Mouse (Mus musculus) gastrocnemius, adult 2 months (tissue): ENCODE results near the gene Gm36079. TPM values are rescaled to one million over a fixed set of nuclear protein-coding genes. Genes with fewer than 3 reads are reported as not detected.
"Not testable (repeated sequence)": the region's sequence is repeated elsewhere in the genome, so short reads cannot be mapped to it uniquely, and the experiment has no call there.

Experiments
- DNase-seq: peaks from one replicate; pipeline ENCODE4 v3.0.0; 2022
- H3K27ac ChIP-seq: fragments of 200-600 bp; 2 replicates; pipeline ENCODE4 v1.8.1; 2022; ENCODE audit warnings: mild to moderate bottlenecking
- H3K4me3 ChIP-seq: fragments of 200-600 bp; 2 replicates; pipeline ENCODE4 v1.8.1; 2022; ENCODE audit warnings: mild to moderate bottlenecking, moderate library complexity
- CTCF ChIP-seq: fragments of 200-600 bp; IDR thresholded peaks from 2 replicates; pipeline ENCODE4 v1.8.1; 2022; ENCODE audit warnings: antibody characterized with exemption, mild to moderate bottlenecking, moderate library complexity
- intact Hi-C: fragments of 180-260 bp; cut with DNase I; formaldehyde crosslinking; loops from one replicate; pipeline ENCODE4 v1.15.1; 2025
- total RNA-seq, 2 experiments: library from RNA; stranded (reverse); gene quantifications; 2 replicates each; pipeline ENCODE4 v1.2.3; 2021

Gene Gm36079
- total RNA-seq, 2 experiments from 2014 or later = not detected

DNA sequence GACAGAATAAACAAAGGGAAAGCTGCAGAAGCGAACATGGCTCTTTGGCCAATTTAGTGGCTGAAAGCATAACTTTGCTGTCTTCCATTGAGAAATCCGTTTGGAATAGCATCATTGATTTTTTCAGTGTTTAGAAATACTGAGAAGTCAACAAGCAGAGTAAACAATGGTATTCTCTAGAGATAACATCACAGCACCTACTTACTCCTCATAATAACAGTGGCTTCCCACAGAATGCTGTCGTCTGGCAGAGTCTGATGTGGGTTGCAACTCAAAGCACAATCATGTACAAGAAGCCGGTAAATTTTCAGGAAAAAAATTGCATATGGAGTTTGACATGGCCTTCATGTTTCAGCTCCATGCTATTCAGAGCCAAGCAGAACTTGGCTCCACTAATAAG lies 1.2 kb downstream of the Gm36079 start:
- DNase-seq, H3K27ac ChIP-seq, intact Hi-C loops, H3K4me3 ChIP-seq: not testable (repeated sequence)

DNA sequence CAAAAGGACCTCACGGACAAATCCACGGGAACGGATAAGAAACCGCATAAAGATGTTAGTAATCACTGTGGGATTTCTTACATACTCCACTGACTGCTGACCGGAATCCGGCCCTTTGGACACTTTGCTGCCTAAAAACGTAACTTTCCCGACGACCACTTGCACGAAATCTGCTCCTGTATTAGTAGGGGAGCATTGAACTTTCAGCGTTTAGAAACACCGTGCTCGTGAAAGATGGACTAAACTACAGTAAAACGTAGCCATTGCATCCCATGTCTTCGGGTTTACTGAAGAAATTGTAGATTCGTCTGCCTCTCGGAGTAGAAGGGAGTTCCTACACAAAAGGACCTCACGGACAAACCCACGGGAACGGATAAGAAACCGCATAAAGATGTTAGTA lies 1.8 kb downstream of the Gm36079 start:
- DNase-seq, intact Hi-C loops, H3K4me3 ChIP-seq, H3K27ac ChIP-seq: not testable (repeated sequence)

DNA sequence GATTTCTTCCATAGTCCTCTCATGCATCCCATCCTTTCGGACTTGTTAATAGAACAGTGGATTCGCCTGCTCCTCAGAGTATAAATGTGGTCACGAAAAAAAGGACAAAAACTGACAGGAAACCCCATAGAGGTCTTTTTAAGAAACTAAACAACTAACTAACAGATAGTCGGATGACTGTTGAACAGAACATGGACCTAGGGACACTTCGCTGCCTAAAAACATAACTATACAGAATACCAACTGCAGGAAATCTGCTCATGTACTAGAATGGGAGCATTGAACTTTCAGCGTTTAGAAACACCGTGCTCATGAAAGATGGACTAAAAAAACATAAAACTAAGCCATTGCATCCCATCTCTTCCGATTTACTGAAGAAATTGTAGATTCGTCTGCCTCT lies 2.2 kb downstream of the Gm36079 start:
- H3K27ac ChIP-seq, intact Hi-C loops, H3K4me3 ChIP-seq: not testable (repeated sequence)

DNA sequence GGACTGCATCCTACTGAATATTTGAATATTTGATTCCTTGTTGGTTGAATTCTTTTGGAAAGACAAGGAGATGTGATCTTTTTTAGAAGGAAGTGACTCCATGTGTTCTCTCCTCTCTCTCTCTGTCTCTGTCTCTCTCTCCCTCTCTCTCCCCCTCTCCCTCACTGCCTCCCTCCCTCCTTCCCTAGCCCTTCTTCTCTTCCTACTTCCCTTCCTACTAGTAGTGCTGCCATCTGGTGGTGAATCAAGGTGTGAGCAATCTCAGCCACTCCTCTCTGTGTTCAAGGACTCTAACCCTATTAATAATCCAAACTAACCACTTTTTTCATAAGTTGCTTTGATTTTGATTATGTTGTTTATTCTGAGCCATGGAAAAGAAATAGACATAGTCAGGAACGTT lies 5.3 kb downstream of the Gm36079 start:
- H3K4me3 ChIP-seq, intact Hi-C loops, H3K27ac ChIP-seq, DNase-seq: not testable (repeated sequence)
- TF ChIP-seq CTCF = peak; percentile 21

More for the DNA sequence above, 2.2 kb downstream of the Gm36079 start:
- DNase-seq = not testable (repeated sequence)

DNA sequence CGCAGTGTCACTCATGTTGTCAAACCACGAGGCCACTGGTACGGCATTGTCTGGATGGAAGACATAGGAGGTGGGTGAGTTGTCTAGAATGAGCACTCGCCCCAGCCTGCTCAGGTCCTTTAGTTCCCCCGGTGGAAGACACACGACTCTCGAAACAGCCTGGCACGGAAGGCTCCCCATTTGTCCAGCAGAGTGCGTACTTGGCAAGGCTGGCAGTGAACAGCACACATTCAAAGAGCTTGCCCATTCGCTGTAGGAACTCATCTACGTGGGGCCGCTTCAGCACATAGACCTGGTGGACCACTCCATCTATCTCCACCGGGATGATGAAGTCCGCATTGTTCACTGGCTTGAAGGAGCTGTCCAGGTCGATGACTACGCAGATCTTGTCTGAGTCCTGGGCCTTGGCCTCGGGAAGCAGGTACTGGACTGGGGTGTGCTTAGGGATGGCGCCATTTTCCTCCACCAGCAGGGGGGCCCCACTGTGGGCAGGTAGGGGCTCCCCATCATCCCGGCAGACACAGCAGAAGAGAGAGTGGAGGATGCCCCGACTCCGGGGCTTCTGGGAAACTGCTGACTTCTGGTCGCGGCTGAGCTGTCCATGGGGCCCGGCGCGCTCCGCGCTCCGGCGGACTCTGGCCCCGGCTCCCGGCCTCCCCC lies 11.3 kb downstream of the Gm36079 start:
- DNase-seq, intact Hi-C loops, H3K27ac ChIP-seq, H3K4me3 ChIP-seq: not testable (repeated sequence)

DNA sequence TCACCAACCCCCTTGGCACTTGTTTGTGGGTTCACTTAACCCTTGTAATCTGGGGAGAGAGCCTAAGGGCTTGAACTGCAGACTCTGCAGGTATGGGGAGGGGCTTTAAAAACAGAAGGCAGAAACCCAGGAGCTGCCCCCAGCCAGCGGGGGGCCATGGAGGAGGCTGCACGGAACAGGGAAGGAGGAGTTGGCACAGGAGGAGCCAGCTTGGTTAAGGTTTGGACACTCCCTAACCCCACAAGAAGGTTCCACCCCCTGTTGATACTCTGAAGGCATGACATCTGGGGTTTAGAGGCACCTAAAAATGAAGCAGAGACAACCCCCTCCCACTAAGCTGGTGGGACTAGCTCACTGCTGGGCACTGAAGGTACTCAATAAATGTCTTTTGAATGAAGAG lies 12.8 kb downstream of the Gm36079 start:
- H3K27ac ChIP-seq, H3K4me3 ChIP-seq, intact Hi-C loops, DNase-seq: not testable (repeated sequence)

DNA sequence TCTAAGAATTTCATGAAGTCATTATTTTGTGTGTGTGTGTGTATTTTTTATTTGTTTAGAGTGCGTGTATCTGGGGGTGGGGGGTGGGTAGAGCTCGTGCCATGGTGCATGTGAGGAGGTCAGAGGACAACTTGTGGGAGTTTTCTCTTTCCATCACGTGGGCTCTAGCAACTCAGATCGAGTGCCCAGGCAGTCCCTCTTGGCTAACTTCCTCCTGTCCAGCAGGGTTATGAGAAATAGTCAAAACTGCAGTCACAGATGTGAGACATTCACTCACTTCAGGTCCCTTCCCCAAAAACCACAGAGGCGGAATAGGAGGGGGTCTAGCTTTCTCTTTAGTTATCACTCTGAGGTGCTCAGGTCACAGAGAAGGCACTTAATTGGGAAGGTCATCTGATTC lies 13.3 kb downstream of the Gm36079 start:
- H3K27ac ChIP-seq, intact Hi-C loops, DNase-seq, H3K4me3 ChIP-seq: not testable (repeated sequence)

DNA sequence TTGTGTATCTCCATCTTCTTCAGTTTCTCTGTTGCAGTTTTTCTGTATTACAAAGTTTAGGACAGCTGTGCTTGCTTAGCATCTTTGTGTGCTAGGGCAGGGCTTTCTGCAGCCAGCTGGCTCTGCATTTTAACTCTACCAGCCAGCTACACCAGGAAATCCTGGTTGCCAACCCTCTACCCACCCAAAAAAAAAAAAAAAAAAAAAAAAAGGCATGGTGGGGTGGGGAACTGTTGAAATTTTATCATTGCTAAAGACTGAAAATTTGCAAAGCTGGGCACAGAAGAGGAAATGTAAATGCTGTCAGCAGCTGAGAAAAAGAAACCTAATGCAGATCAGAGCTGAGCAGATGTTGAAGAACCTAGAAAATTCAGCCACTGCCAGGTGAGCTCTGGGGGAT lies 16.7 kb downstream of the Gm36079 start:
- DNase-seq, intact Hi-C loops, H3K27ac ChIP-seq, H3K4me3 ChIP-seq: not testable (repeated sequence)

DNA sequence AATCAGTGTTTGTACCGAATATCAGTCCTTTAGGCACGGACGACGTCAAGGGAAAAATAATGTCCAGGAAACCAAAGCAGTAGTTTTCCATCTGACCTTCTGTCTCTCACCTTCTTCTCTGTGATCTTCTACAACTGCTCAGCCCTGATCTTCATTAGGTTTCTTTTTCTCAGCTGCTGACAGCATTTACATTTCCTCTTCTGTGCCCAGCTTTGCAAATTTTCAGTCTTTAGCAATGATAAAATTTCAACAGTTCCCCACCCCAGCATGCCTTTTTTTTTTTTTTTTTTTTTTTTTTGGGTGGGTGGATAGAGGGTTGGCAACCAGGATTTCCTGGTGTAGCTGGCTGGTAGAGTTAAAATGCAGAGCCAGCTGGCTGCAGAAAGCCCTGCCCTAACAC lies 27.6 kb downstream of the Gm36079 start:
- H3K27ac ChIP-seq, H3K4me3 ChIP-seq, intact Hi-C loops, DNase-seq: not testable (repeated sequence)

DNA sequence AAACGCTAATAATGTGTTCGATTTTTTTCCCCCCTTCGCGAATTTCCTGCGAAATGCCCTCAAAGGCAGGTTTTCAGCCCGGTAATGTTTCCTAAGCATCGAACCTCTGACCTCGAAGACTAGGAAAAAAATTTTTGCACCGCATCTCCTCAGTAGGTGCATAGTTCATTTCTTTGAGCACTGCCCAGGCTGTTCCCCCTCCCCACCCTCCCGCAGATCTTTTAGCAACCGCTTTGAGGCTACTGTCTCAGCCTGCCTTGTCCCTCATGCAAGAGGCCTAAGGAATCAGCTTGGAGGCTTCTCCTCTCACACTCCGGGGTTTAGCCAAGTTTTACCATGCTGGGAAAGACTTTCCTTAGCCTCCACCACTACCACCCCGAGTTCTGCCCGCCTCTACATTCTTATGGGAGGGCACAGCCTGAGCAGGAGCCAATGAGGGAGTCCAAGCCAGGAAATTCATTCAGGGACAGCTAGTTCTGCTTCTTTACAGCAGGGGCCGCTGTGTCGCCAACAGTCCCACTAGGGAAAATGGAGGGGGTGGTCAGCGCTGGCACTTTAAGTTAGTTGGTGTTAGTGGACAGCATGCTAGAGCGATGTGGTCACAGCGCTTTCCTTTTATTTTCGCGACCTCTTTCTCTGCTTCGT lies 28.2 kb downstream of the Gm36079 start:
- DNase-seq, H3K4me3 ChIP-seq, H3K27ac ChIP-seq, intact Hi-C loops: not testable (repeated sequence)

DNA sequence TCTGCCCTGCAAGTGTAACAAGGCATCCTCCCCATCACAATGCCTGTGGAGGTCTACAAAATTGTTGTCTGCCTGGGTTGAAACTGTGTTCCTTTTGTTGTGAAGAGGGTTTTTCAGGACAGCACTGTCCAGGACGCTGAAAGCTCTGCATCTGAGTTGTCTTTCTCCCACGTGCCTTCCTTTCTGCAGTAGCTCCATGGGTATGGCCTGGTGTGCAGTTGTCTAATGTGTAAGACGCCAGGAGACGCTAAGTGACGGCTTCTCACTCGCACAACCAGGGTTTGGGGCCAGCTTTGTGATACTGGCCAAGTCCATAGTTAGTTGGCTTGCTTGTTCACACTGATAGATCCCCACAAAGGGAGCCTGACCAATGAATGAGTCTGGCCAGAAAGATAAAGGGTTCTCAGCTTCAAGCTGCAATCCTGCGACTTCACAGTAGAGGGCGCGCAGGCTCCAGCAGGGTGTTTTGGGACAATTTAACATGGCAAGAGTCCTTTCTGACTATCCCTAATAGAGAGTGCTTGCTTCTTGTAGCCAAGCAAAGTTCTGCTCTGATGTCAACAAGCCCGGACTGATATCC lies 34.8 kb downstream of the Gm36079 start:
- intact Hi-C loops, H3K27ac ChIP-seq: not testable (repeated sequence)

DNA sequence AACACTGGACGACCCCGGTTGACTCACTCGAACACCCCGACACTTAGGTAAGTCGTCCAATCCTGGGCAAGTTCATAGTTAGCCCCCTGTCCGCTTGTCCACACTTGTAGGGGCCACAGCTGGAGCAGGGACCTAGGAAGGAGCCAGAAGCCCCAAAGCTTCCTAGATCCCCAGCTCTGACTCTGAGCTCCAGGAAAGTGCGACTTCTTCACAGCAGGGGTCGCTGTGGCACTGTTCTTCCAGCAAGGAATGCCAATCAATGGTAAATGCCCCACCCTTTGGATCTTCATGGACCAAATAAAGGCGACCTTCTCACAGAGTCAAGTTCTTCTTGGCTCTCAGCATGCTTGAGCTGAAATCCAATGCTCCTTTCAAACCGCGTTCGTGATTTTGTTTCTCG lies 35.5 kb downstream of the Gm36079 start:
- intact Hi-C loops, H3K27ac ChIP-seq, DNase-seq, H3K4me3 ChIP-seq: not testable (repeated sequence)

More for the DNA sequence above, 34.8 kb downstream of the Gm36079 start:
- DNase-seq, H3K4me3 ChIP-seq: not testable (repeated sequence)

Other genes starting within 250 kb of the Gm36079 start
- 10 to 100 TPM; 22.2 to 24.1 TPM for gene Zfp131, start 236.1 kb downstream of the Gm36079 start, total RNA-seq
- gene AF067063, start 196.8 kb downstream of the Gm36079 start, total RNA-seq = not detected
- gene D13Ertd608e, start 191.0 kb downstream of the Gm36079 start, total RNA-seq = not detected
- gene Tcstv1, start 132.2 kb downstream of the Gm36079 start, total RNA-seq = not detected
- not detected for gene Gm21761, start 97.7 kb downstream of the Gm36079 start, total RNA-seq
- not detected for gene B020031M17Rik, start 76.2 kb downstream of the Gm36079 start, total RNA-seq
- gene Gm21188, start 25.2 kb upstream of the Gm36079 start, total RNA-seq = under 1 TPM; 0.13 to 0.22 TPM
- not detected for gene Gm20767, start 113.2 kb upstream of the Gm36079 start, total RNA-seq
- not detected for gene Gm21818, start 145.4 kb upstream of the Gm36079 start, total RNA-seq
- not detected for gene Gm21762, start 188.9 kb upstream of the Gm36079 start, total RNA-seq
- gene Gm21731, start 212.1 kb upstream of the Gm36079 start, total RNA-seq = not detected
- not detected for gene AF067061, start 236.1 kb upstream of the Gm36079 start, total RNA-seq